Mouse (Mus musculus): Measurements from ENCODE around the gene Muc5b. TPM values are rescaled to one million over a fixed set of nuclear protein-coding genes. Genes with fewer than 3 reads are reported as not detected.

Gene Muc5b
- total RNA-seq, 2 experiments from 2014 or later, result not detected

GRCm38 (mm10) chr7:141902269-141902729, 63.4 kb downstream of the Muc5b start:
- peak; percentile 89 for ATAC-seq (ENCODE audit: poor library complexity, severe bottlenecking)

- no peak for ATAC-seq (ENCODE audit: poor library complexity, severe bottlenecking)
Measured at GRCm38 (mm10) chr7:141902791-141903190, 63.9 kb downstream of the Muc5b start.

- ATAC-seq (ENCODE audit: poor library complexity, severe bottlenecking), result no peak
Measured at GRCm38 (mm10) chr7:141908591-141908990, 69.7 kb downstream of the Muc5b start.

- peak; percentile 99 for ATAC-seq (ENCODE audit: poor library complexity, severe bottlenecking)
Measured at GRCm38 (mm10) chr7:141911305-141911704, 72.4 kb downstream of the Muc5b start.

GRCm38 (mm10) chr7:141918407-141918806, 79.5 kb downstream of the Muc5b start, which contains the start of gene Tollip:
TSS of gene Tollip (minus strand) at chr7:141918507.
- ATAC-seq (ENCODE audit: poor library complexity, severe bottlenecking), result no peak

Other genes with a start within 250 kb of the Muc5b start
- gene Muc6, start 183.8 kb upstream of the Muc5b start, total RNA-seq (2015), result 0.16 and 0.39 TPM in 2 replicates
- 0.11 TPM in 1 of 2 replicates, not detected in the other for gene Muc6, start 183.8 kb upstream of the Muc5b start, total RNA-seq (2017)
- not detected in 2 replicates for gene Muc2, start 148.7 kb upstream of the Muc5b start, total RNA-seq (2015)
- gene Muc2, start 148.7 kb upstream of the Muc5b start, total RNA-seq (2017), result not detected in 2 replicates
- gene Muc5ac, start 50.1 kb upstream of the Muc5b start, total RNA-seq (2015), result not detected in 2 replicates
- under 0.01 TPM in 1 of 2 replicates, not detected in the other for gene Muc5ac, start 50.1 kb upstream of the Muc5b start, total RNA-seq (2017)
- gene Tollip, start 79.4 kb downstream of the Muc5b start, total RNA-seq (2015), result 29.0 and 30.9 TPM in 2 replicates
- 30.7 and 38.7 TPM in 2 replicates for gene Tollip, start 79.4 kb downstream of the Muc5b start, total RNA-seq (2017)
- gene Brsk2, start 110.7 kb downstream of the Muc5b start, total RNA-seq (2015), result not detected in 2 replicates
- gene Brsk2, start 110.7 kb downstream of the Muc5b start, total RNA-seq (2017), result not detected in 2 replicates
- gene Mob2, start 222.0 kb downstream of the Muc5b start, total RNA-seq (2015), result 25.5 and 34.4 TPM in 2 replicates
- 29.7 and 31.7 TPM in 2 replicates for gene Mob2, start 222.0 kb downstream of the Muc5b start, total RNA-seq (2017)